Mouse (Mus musculus) heart, embryonic 16.5 days (tissue): ENCODE measurements around the gene Zfp534. TPM values are rescaled to one million over a fixed set of nuclear protein-coding genes. Genes with fewer than 3 reads are reported as not detected.
"Not testable (repeated sequence)": the region's sequence is repeated elsewhere in the genome, so short reads cannot be mapped to it uniquely, and the experiment has no call there.

ENCODE experiments used
- ATAC-seq: fragments of 200-750 bp; cut with Nextera tagmentation; replicated peaks from 2 replicates; pipeline ENCODE4 v1.8.0; 2017; ENCODE audit warnings: moderate number of reproducible peaks; ENCODE audit not compliant: insufficient read depth, low FRiP score; ENCODE audit errors: extremely low read depth
- H3K27ac ChIP-seq: fragments of 300-500 bp; sonication (generic); 2 replicates; pipeline ENCODE4 v1.5.1; 2014; ENCODE audit warnings: mild to moderate bottlenecking, low read length, control low read depth, moderate library complexity
- H3K27me3 ChIP-seq: fragments of 300-500 bp; sonication (generic); 2 replicates; pipeline ENCODE4 v1.6.1; 2014; ENCODE audit warnings: low read length, mixed read lengths; ENCODE audit not compliant: control insufficient read depth, insufficient read depth
- H3K36me3 ChIP-seq: fragments of 300-500 bp; sonication (generic); 2 replicates; pipeline ENCODE4 v1.6.1; 2014; ENCODE audit not compliant: control insufficient read depth, insufficient read depth
- H3K4me1 ChIP-seq: fragments of 300-500 bp; sonication (generic); 2 replicates; pipeline ENCODE4 v1.6.1; 2014; ENCODE audit warnings: low read length, mixed read lengths; ENCODE audit not compliant: control insufficient read depth, insufficient read depth
- H3K4me2 ChIP-seq: fragments of 300-500 bp; sonication (generic); 2 replicates; pipeline ENCODE4 v1.6.1; 2014; ENCODE audit warnings: low read depth, mild to moderate bottlenecking, control low read depth, low read length
- H3K4me3 ChIP-seq: fragments of 300-500 bp; sonication (generic); 2 replicates; pipeline ENCODE4 v1.5.1; 2014; ENCODE audit warnings: mild to moderate bottlenecking, control low read depth, low read length
- H3K9ac ChIP-seq: fragments of 300-500 bp; sonication (generic); 2 replicates; pipeline ENCODE4 v1.6.1; 2014; ENCODE audit warnings: low read length, control low read depth
- H3K9me3 ChIP-seq: fragments of 300-500 bp; sonication (generic); replicated peaks from 2 replicates; pipeline ENCODE4 v1.6.1; 2016; ENCODE audit warnings: low read length; ENCODE audit not compliant: control insufficient read depth
- WGBS: fragments of 180-500 bp; shearing (Covaris S2); extraction: QIAGEN DNeasy Blood & Tissue Kit; methylation state at CpG from one replicate; pipeline ENCODE4 v1.1.7; 2014; 5-methylcytosine and 5-hydroxymethylcytosine counted together
- polyA plus RNA-seq: library from polyadenylated mRNA; unstranded; fragments of >200 nt; fragmentation: Nextera tagmentation; extraction: Ambion mirVana; gene quantifications from 2 replicates; pipeline ENCODE4 v1.2.1, GENCODE M21; 2015

The Zfp534 gene
- polyA plus RNA-seq: not detected in 2 replicates

DNA sequence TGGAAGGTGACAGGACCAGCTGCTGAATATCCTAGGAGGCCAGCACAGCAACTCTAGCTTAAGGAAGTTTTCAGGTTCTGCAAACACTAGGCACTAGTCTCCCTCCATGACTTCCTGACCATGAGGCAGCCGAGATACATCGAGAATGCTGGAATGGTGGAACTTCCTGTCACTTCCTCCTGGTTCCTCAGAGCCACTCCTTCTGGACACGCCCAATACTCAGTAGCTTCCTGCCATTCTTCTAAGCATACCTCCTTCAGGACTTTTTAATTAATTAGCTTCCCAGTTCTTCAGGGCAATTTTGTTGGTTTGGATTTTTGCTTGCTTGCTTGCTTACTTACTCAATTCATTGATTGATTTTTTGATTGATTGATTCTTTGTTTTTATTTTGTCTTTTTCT, at the start of gene Zfp534:
TSS of gene Zfp534 (minus strand) at position 101 of the 400 bp plus-strand sequence.
- not testable (repeated sequence) for H3K4me2 ChIP-seq, H3K9ac ChIP-seq, H3K36me3 ChIP-seq, H3K4me1 ChIP-seq, H3K27ac ChIP-seq, H3K27me3 ChIP-seq, H3K4me3 ChIP-seq, H3K9me3 ChIP-seq, ATAC-seq
- 50% methylated on average over 2 of the region's 3 CpGs for WGBS

- H3K4me3 ChIP-seq, H3K27me3 ChIP-seq, H3K4me2 ChIP-seq, ATAC-seq, H3K36me3 ChIP-seq, H3K4me1 ChIP-seq, H3K9ac ChIP-seq, H3K9me3 ChIP-seq, H3K27ac ChIP-seq: not testable (repeated sequence)
- WGBS: 94% methylated on average over 14 of the region's 15 CpGs
These were observed 43.9 kb upstream of the Zfp534 start for GRCm38 (mm10) chr4:147746255-147746654.

DNA sequence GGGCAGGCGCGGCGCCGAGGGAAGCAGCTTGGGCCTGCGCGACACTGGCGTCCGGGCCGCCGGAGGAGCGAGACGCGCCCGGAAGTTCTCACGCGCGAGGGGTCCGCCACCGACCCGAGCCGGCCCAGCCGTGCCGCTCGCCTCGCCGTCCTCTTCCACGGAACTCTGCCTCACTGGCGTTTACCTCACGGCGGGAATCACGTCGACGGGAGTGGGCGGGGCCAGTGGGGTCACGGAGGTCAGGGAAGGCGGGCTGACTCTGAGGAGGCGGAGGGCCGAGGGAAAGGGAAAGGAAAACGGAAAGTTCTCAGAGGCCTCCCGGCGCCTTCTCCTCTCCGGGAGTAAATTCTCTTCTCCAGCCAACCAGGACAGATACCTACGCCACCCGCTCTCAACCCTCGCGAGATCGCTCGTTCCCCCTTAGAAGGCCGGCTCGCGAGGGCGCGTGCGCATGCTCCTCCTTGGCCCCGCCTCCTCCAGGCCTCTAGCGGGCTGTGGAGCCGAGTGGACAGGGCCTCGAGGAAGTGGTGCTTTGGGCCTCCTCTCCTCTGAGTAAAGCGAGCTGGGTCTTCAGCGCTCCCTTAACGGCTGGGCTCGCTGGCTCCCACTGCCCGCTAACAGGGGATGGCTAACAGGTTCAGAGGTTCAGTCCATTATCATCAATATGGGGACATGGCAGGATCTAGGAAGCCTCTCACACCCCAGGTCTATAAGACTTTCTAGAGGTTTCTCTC, 36.5 kb upstream of the Zfp534 start:
- H3K9ac ChIP-seq, H3K27ac ChIP-seq, H3K36me3 ChIP-seq, ATAC-seq, H3K4me1 ChIP-seq, H3K9me3 ChIP-seq, H3K27me3 ChIP-seq: not testable (repeated sequence)
- H3K4me3 ChIP-seq: peak overlapping the region; percentile 53
- peak overlapping the region; percentile 66 for H3K4me2 ChIP-seq
- WGBS: 23% methylated on average over 51 of the region's 63 CpGs

- not testable (repeated sequence) for H3K4me3 ChIP-seq, H3K27me3 ChIP-seq, H3K4me2 ChIP-seq, H3K9ac ChIP-seq, H3K4me1 ChIP-seq, H3K9me3 ChIP-seq, ATAC-seq, H3K36me3 ChIP-seq, H3K27ac ChIP-seq
- WGBS: 77% methylated on average over 4 of the region's 5 CpGs
These were observed 47.1 kb downstream of the Zfp534 start for GRCm38 (mm10) chr4:147655245-147655644.

DNA sequence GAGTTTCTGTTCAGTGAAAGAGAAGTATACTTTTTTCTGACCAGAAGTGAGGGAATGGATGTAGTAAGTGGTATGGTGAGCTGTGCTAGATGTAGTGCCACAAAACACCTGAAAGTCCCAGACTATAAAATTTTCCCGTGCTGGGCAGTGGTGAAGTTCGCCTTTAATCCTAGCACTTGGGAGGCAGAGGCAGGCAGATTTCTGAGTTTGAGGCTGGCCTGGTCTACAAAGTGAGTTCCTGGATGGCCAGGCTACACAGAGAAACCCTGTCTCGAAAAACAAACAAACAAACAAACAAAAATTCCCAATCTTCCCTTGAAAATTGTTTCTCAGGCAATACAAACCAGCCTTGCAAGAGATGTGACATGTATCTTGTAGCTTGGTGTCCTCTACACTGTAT, 54.9 kb downstream of the Zfp534 start:
- not testable (repeated sequence) for H3K4me2 ChIP-seq, ATAC-seq

DNA sequence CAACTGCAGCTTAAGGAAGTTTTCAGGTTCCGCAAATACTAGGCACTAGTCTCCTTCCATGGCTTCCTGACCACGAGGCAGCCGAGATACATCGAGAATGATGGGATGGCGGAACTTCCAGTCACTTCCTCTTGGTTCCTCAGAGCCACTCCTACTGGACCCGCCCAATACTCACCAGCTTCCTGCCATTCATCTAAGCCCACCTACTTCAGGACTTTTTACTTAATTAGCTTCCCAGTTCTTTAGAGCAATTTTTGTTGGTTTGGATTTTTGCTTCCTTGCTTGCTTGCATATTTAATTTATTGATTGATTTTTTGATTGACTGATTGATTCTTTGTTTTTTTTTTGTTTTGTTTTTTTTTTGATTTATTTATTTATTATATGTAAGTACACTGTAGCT, 59.9 kb downstream of the Zfp534 start, which contains the start of gene Zfp979:
TSS of gene Zfp979 (minus strand) at position 101 of the 400 bp plus-strand sequence.
- not testable (repeated sequence) for ATAC-seq, H3K36me3 ChIP-seq
- WGBS: no CpG with 5 or more reads among the region's 6 CpGs

More for the DNA sequence above, 54.9 kb downstream of the Zfp534 start:
- H3K36me3 ChIP-seq, H3K9ac ChIP-seq, H3K4me1 ChIP-seq, H3K27ac ChIP-seq, H3K27me3 ChIP-seq, H3K4me3 ChIP-seq, H3K9me3 ChIP-seq: not testable (repeated sequence)
- no CpG with 5 or more reads among the region's 3 CpGs for WGBS

DNA sequence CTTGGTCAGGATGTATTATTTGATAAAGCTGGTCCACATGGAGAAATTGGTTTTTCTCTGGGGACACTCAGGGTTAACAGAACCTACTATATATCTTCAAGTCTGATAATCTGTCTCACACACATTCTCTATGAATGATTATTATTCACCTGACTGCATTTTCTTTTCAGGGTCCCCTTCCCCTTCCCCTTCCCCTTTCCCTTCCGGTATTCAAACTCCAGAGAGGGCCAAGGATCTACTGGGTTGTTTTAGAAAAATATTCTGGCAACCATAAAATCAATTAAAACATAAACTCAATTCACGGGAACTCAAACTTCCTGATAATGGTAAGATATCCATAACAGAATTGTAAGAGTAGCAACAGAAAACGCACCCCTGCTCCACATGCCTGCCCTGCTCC, 60.4 kb downstream of the Zfp534 start:
- not testable (repeated sequence) for H3K27me3 ChIP-seq, H3K4me1 ChIP-seq, H3K9ac ChIP-seq, H3K27ac ChIP-seq, H3K9me3 ChIP-seq, H3K36me3 ChIP-seq, ATAC-seq, H3K4me3 ChIP-seq, H3K4me2 ChIP-seq
- 39% methylated on average over 2 of the region's 3 CpGs for WGBS

More for the DNA sequence above, 59.9 kb downstream of the Zfp534 start, which contains the start of gene Zfp979:
- H3K4me2 ChIP-seq, H3K27ac ChIP-seq, H3K4me3 ChIP-seq, H3K9ac ChIP-seq, H3K27me3 ChIP-seq, H3K4me1 ChIP-seq, H3K9me3 ChIP-seq: not testable (repeated sequence)

- not testable (repeated sequence) for H3K4me3 ChIP-seq, H3K4me2 ChIP-seq, H3K9ac ChIP-seq, H3K4me1 ChIP-seq, H3K27ac ChIP-seq, H3K36me3 ChIP-seq, H3K9me3 ChIP-seq, H3K27me3 ChIP-seq
- peak; percentile 67; the same call in 1 of the 2 replicates for ATAC-seq
- no CpG with 5 or more reads among the region's 2 CpGs for WGBS
These were observed 68.5 kb downstream of the Zfp534 start for GRCm38 (mm10) chr4:147633818-147634262.
